9 mouse cellular contexts compared by ENCODE assay signal in genomic region chr10:84480667-84481326, GRCm38 (mm10). TPM values are rescaled to one million over a fixed set of nuclear protein-coding genes. Genes with fewer than 3 reads are reported as not detected.
DNase-seq lines count a peak whose midpoint lies in the region; ATAC-seq and TF ChIP-seq lines count a peak whose summit lies in the region.
"Had no signal": no experiment of that assay in that cellular context is flagged by ENCODE, and none has a peak within 500 bp of the region (broad histone marks: within the 10 kb centered on the region; RNA-seq: fewer than 3 reads in every experiment).

No protein-coding gene starts in this region.

- H3K4me1 ChIP-seq in hindbrain, postnatal 0 days (ENCODE audit: insufficient read depth, low read length) = 0 out of 2 replicates have a peak, but pooled peaks cover 6% of the 10 kb centered on the region
- peaks cover 14% of the 10 kb centered on the region for H3K4me1 ChIP-seq in hindbrain, embryonic 13.5 days (replicated peaks)
- H3K4me1 ChIP-seq in heart, embryonic 12.5 days (replicated peaks) = peaks cover 22% of the 10 kb centered on the region

- peak; percentile 8 for DNase-seq in hindbrain, postnatal 0 days (ENCODE audit: low spot score)
- DNase-seq in cerebellum, adult 9-10 months = peak; percentile 23
- DNase-seq in lung, postnatal 10 days = peak; percentile 56
- no peak for DNase-seq in c-Kit-positive CD71-positive TER-119-positive erythroid progenitor cells, embryonic 14.5 days (ENCODE audit: low spot score)
- DNase-seq in left cerebral cortex, adult 11 months (ENCODE audit: low spot score) = no peak
- DNase-seq in frontal cortex, adult 2 months (ENCODE audit: extremely low spot score in 1 of 2, low spot score in 1 of 2) = no peak

- H3K27ac ChIP-seq in hindbrain, postnatal 0 days = 0 out of 2 replicates have a peak overlapping the region, but pooled peaks have one; percentile 20
- no peak overlapping the region for H3K27ac ChIP-seq in hindbrain, embryonic 13.5 days
- H3K27ac ChIP-seq in heart, embryonic 12.5 days (ENCODE audit: poor library complexity, severe bottlenecking) = peak overlapping the region; percentile 70

- H3K4me2 ChIP-seq in hindbrain, postnatal 0 days (ENCODE audit: low read depth, low read length) = no peak overlapping the region
- no peak overlapping the region for H3K4me2 ChIP-seq in hindbrain, embryonic 13.5 days
- H3K4me2 ChIP-seq in heart, embryonic 12.5 days = no peak overlapping the region

- H3K9ac ChIP-seq in hindbrain, postnatal 0 days (replicated peaks; ENCODE audit: low read length) = no peak overlapping the region
- no peak overlapping the region for H3K9ac ChIP-seq in hindbrain, embryonic 13.5 days
- no peak overlapping the region for H3K9ac ChIP-seq in heart, embryonic 12.5 days

- H3K9me3 ChIP-seq in hindbrain, postnatal 0 days (ENCODE audit: low read length) = no peaks in the 10 kb centered on the region
- no peaks in the 10 kb centered on the region; the same call in 1 of the 2 replicates for H3K9me3 ChIP-seq in hindbrain, embryonic 13.5 days
- 0 out of 2 replicates have a peak, but pooled peaks cover 3% of the 10 kb centered on the region for H3K9me3 ChIP-seq in heart, embryonic 12.5 days (replicated peaks)
- H3K9me3 ChIP-seq: G1E had no signal

- H3K36me3 ChIP-seq in hindbrain, postnatal 0 days (ENCODE audit: insufficient read depth, low read length) = no peaks in the 10 kb centered on the region
- no peaks in the 10 kb centered on the region for H3K36me3 ChIP-seq in hindbrain, embryonic 13.5 days
- no peaks in the 10 kb centered on the region for H3K36me3 ChIP-seq in heart, embryonic 12.5 days
- H3K36me3 ChIP-seq: G1E had no signal

- 50% methylated on average over 8 of the region's 8 CpGs for WGBS in hindbrain, postnatal 0 days
- WGBS in hindbrain, embryonic 13.5 days = 54% methylated on average over 8 of the region's 8 CpGs
- 38% methylated on average over 8 of the region's 8 CpGs for WGBS in heart, embryonic 12.5 days

- H3K4me3 ChIP-seq in hindbrain, postnatal 0 days (ENCODE audit: low read length) = no peak overlapping the region
- no peak overlapping the region for H3K4me3 ChIP-seq in hindbrain, embryonic 13.5 days
- H3K4me3 ChIP-seq in heart, embryonic 12.5 days = no peak overlapping the region

- no peaks in the 10 kb centered on the region for H3K27me3 ChIP-seq in hindbrain, postnatal 0 days (ENCODE audit: insufficient read depth, low read length)
- H3K27me3 ChIP-seq in hindbrain, embryonic 13.5 days = 0 out of 2 replicates have a peak, but pooled peaks cover 2% of the 10 kb centered on the region
- no peaks in the 10 kb centered on the region for H3K27me3 ChIP-seq in heart, embryonic 12.5 days (replicated peaks)

- TF ChIP-seq CTCF in hindbrain, postnatal 0 days (IDR thresholded peaks at IDR 0.05; ENCODE audit: low read depth) = no peak

- no peak for ATAC-seq in hindbrain, postnatal 0 days
- no peak for ATAC-seq in hindbrain, embryonic 13.5 days (ENCODE audit: low FRiP score)
- no peak for ATAC-seq in heart, embryonic 12.5 days (ENCODE audit: insufficient number of reproducible peaks, low FRiP score)

RNA-seq across cellular contexts. Expression of gene Nuak1, which starts 40.4 kb away (rescaled TPM):
- total RNA-seq in hindbrain, postnatal 0 days (2014; rRNA removed) = 22.7 and 23.3 TPM in 2 replicates
- polyA plus RNA-seq in hindbrain, postnatal 0 days (2015; fragmentation: Nextera tagmentation; extraction: Ambion mirVana) = 3.0 and 3.1 TPM in 2 replicates
- polyA plus RNA-seq in hindbrain, embryonic 13.5 days (2015; fragmentation: Nextera tagmentation; extraction: Ambion mirVana) = 4.6 and 4.8 TPM in 2 replicates
- 3.2 and 3.7 TPM in 2 replicates for polyA plus RNA-seq in heart, embryonic 12.5 days (2016; fragmentation: Nextera tagmentation; extraction: Ambion mirVana)
- 23.4 and 24.2 TPM in 2 replicates for polyA plus RNA-seq in frontal cortex, adult 2 months (2012; rRNA removed)
- polyA plus RNA-seq: G1E had no signal

RNA-seq across cellular contexts. Expression of gene Ckap4, which starts 53.1 kb away (rescaled TPM):
- 53.1 and 58.7 TPM in 2 replicates for total RNA-seq in hindbrain, postnatal 0 days (2014; rRNA removed)
- polyA plus RNA-seq in hindbrain, postnatal 0 days (2015; fragmentation: Nextera tagmentation; extraction: Ambion mirVana) = 50.9 and 52.1 TPM in 2 replicates
- polyA plus RNA-seq in hindbrain, embryonic 13.5 days (2015; fragmentation: Nextera tagmentation; extraction: Ambion mirVana) = 56.4 and 59.9 TPM in 2 replicates
- polyA plus RNA-seq in heart, embryonic 12.5 days (2016; fragmentation: Nextera tagmentation; extraction: Ambion mirVana) = 145 and 154 TPM in 2 replicates
- polyA plus RNA-seq in frontal cortex, adult 2 months (2012; rRNA removed) = 14.2 and 15.8 TPM in 2 replicates

Comparison
In these comparisons a context has a peak if more than half of its experiments do, and no peak if none do; other contexts are left out.
1. DNase-seq: peak in hindbrain, postnatal 0 days (single experiment), cerebellum, adult 9-10 months (single experiment) and lung, postnatal 10 days (single experiment); none in c-Kit-positive CD71-positive TER-119-positive erythroid progenitor cells, embryonic 14.5 days (single experiment), left cerebral cortex, adult 11 months (single experiment) and frontal cortex, adult 2 months (0 of 2).